Mouse (Mus musculus) kidney, postnatal 0 days (tissue): Measurements from ENCODE around the gene Mvk. TPM values are rescaled to one million over a fixed set of nuclear protein-coding genes. Genes with fewer than 3 reads are reported as not detected.

Experiments
- ATAC-seq: fragments of 200-750 bp; cut with Nextera tagmentation; replicated peaks from 2 replicates; pipeline ENCODE4 v1.8.0; 2017; ENCODE audit warnings: low read depth, moderate number of reproducible peaks, moderate TSS enrichment, moderate library complexity; ENCODE audit not compliant: low FRiP score
- DNase-seq: peaks from one replicate; pipeline ENCODE4 v3.0.0-alpha.2; 2016; ENCODE audit warnings: low spot score
- H3K27ac ChIP-seq: fragments of 300-500 bp; sonication (generic); 2 replicates; pipeline ENCODE4 v1.5.1; 2014; ENCODE audit warnings: mild to moderate bottlenecking
- H3K27me3 ChIP-seq: fragments of 300-500 bp; sonication (generic); 2 replicates; pipeline ENCODE4 v1.6.1; 2014; ENCODE audit warnings: low read length, mixed read lengths; ENCODE audit not compliant: insufficient read depth
- H3K36me3 ChIP-seq: fragments of 300-500 bp; sonication (generic); 2 replicates; pipeline ENCODE4 v1.6.1; 2014; ENCODE audit warnings: low read length, mixed read lengths; ENCODE audit not compliant: insufficient read depth
- H3K4me1 ChIP-seq: fragments of 300-500 bp; sonication (generic); replicated peaks from 2 replicates; pipeline ENCODE4 v1.6.1; 2014; ENCODE audit warnings: antibody characterized with exemption, low read length, mixed read lengths; ENCODE audit not compliant: insufficient read depth
- H3K4me2 ChIP-seq: fragments of 300-500 bp; sonication (generic); 2 replicates; pipeline ENCODE4 v1.6.1; 2014; ENCODE audit warnings: mild to moderate bottlenecking, low read length, moderate library complexity, mixed read lengths
- H3K4me3 ChIP-seq: fragments of 300-500 bp; sonication (generic); replicated peaks from 2 replicates; pipeline ENCODE4 v1.5.1; 2014; ENCODE audit warnings: low read depth, low read length
- H3K9ac ChIP-seq: fragments of 300-500 bp; sonication (generic); 2 replicates; pipeline ENCODE4 v1.6.1; 2014; ENCODE audit warnings: low read depth, low read length
- H3K9me3 ChIP-seq: fragments of 300-500 bp; sonication (generic); replicated peaks from 2 replicates; pipeline ENCODE4 v1.6.1; 2016; ENCODE audit warnings: low read length, inconsistent platforms, mixed read lengths
- CTCF ChIP-seq: IDR thresholded peaks from 2 replicates; pipeline ENCODE4 v1.5.1; 2016; ENCODE audit warnings: antibody characterized with exemption, low read depth, mild to moderate bottlenecking, moderate library complexity
- WGBS: fragments of 180-500 bp; shearing (Covaris S2); extraction: QIAGEN DNeasy Blood & Tissue Kit; methylation state at CpG from one replicate; pipeline ENCODE4 v1.1.7; 2014; 5-methylcytosine and 5-hydroxymethylcytosine counted together
- polyA plus RNA-seq: library from polyadenylated mRNA; unstranded; fragments of >200 nt; fragmentation: Nextera tagmentation; extraction: Ambion mirVana; gene quantifications from 2 replicates; pipeline ENCODE4 v1.2.1, GENCODE M21; 2015

The Mvk gene
- polyA plus RNA-seq, 1 experiment from 2014 or later: 31.7 TPM

DNA sequence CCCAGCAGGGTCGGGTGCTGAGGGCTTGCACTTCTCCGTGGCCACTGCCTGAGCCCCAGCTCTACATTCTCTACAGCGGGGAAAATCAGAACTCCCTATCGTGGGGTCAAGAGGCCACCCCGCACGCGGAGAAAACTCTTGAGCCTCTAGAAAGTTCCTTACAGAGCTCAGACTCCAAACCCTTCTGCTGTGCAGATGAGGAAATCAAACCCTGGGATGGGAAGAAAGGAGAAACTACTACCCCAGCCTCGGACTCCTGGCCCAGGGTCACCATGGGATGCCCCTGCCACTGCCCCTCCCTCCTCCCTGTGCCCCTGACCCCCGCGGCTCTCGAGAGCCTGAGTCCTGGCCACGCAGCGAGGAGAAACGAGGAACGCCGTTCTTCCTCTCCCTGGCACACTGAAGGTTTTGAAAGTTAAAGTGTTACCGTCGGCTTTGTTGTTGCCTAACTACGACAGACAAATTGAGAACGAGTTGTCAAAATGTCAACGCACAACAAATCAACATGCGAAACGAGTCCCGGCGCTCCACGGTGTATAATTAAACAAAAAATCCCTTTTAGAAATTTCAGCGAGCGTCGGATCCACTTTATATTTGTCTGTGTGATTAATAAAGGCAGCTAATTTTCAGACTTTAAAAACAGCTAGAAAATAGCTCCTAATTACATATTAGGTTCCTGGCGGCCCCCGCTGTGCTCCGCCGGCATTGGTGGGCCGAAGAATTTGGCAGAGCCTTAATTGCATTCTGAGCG is 30.8 kb downstream of the Mvk start:
- no peak overlapping the region for H3K9ac ChIP-seq

DNA sequence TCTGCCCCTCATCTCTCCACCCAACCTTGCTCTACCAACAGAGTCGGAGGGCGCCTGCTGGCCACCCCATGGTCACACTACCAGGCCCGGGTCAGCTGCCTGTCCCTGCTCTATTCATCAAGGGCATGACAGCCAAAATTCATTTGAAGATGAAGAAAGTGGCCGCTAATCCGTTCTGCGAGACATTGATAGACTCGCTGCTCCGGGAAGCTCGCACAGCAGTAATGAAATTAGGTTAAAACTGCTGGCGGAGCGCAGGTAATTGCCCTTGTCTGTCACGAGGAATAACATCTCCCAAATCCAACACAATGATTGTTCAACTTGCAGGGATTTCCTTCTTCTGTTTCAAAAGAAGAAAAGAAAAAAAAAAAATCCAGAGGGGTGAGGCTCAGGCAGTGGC is 34.2 kb downstream of the Mvk start:
- ATAC-seq (no peak), DNase-seq (no peak)
- H3K4me3 ChIP-seq: no peak overlapping the region
- H3K27ac ChIP-seq: no peak overlapping the region
- WGBS: 82% methylated on average over 12 of the region's 12 CpGs
- TF ChIP-seq CTCF: no peak
- no peak overlapping the region for H3K4me2 ChIP-seq
- no peaks in the 10 kb centered on the region for H3K4me1 ChIP-seq
- H3K9ac ChIP-seq: no peak overlapping the region
- no peaks in the 10 kb centered on the region for H3K36me3 ChIP-seq
- no peaks in the 10 kb centered on the region for H3K9me3 ChIP-seq
- H3K27me3 ChIP-seq: 0 out of 2 replicates have a peak, but pooled peaks cover 4% of the 10 kb centered on the region

More for the DNA sequence above, 30.8 kb downstream of the Mvk start:
- no peaks in the 10 kb centered on the region for H3K36me3 ChIP-seq
- 30% methylated on average over 35 of the region's 35 CpGs for WGBS
- DNase-seq (no peak), ATAC-seq (no peak)
- no peaks in the 10 kb centered on the region for H3K4me1 ChIP-seq
- H3K27ac ChIP-seq: no peak overlapping the region
- no peak for TF ChIP-seq CTCF
- H3K4me3 ChIP-seq: no peak overlapping the region
- no peaks in the 10 kb centered on the region for H3K9me3 ChIP-seq
- H3K27me3 ChIP-seq: no peaks in the 10 kb centered on the region
- H3K4me2 ChIP-seq: 0 out of 2 replicates have a peak overlapping the region, but pooled peaks have one; percentile 8

DNA sequence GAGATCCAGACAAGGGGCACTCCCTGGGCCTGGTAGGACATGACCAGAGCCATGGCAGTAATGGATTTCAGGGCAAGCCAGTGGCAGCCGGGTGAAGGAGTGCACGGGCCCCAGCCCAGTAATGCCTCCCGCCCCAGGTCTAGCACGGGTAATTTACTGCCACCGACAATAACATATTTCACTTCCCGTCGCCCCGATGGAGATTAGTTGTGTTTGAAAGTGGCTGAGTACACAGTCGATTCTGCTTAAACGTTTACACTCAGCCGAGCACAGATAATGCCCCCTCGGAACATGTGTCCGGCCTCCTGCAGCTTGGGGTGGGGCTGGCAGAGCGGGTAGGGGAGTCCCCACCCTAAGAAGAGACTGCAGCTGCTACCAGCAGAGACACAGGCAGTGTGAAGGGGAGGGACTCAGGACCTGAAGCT is 38.5 kb downstream of the Mvk start:
- H3K4me1 ChIP-seq: no peaks in the 10 kb centered on the region
- 0 out of 2 replicates have a peak, but pooled peaks cover 4% of the 10 kb centered on the region for H3K27me3 ChIP-seq
- no peak overlapping the region for H3K9ac ChIP-seq
- H3K4me2 ChIP-seq: peak overlapping the region; percentile 30; the same call in 1 of the 2 replicates
- no peak for ATAC-seq
- H3K36me3 ChIP-seq: no peaks in the 10 kb centered on the region
- H3K9me3 ChIP-seq: no peaks in the 10 kb centered on the region
- no peak overlapping the region for H3K4me3 ChIP-seq
- peak; percentile 47 for DNase-seq
- no peak for TF ChIP-seq CTCF
- WGBS: 5% methylated on average over 14 of the region's 14 CpGs
- no peak overlapping the region for H3K27ac ChIP-seq

DNA sequence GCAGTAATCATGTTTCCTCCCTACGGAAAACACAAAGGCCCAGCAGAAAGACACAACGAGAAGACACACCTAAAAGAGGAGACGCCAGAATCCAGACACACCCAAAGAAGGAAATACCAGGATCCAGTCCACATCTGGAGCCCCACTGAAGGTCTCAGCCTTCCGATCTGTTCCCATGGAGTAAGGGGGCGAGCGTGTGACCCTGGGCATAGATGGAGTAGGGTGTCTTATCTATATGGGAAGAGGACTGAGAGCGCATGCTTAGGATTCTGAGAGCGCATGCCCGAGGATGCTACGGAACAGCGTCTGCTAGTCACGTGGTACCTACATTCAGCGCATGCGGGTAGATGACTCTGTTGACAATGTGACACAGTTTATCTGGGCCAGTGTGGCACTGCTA is 41.6 kb downstream of the Mvk start:
- 90% methylated on average over 14 of the region's 14 CpGs for WGBS
- H3K4me2 ChIP-seq: no peak overlapping the region
- no peak overlapping the region for H3K27ac ChIP-seq
- DNase-seq (no peak), ATAC-seq (no peak)
- no peaks in the 10 kb centered on the region for H3K4me1 ChIP-seq
- H3K4me3 ChIP-seq: no peak overlapping the region
- no peaks in the 10 kb centered on the region for H3K9me3 ChIP-seq
- no peaks in the 10 kb centered on the region for H3K36me3 ChIP-seq
- H3K9ac ChIP-seq: no peak overlapping the region
- H3K27me3 ChIP-seq: 0 out of 2 replicates have a peak, but pooled peaks cover under 1% of the 10 kb centered on the region
- no peak for TF ChIP-seq CTCF

DNA sequence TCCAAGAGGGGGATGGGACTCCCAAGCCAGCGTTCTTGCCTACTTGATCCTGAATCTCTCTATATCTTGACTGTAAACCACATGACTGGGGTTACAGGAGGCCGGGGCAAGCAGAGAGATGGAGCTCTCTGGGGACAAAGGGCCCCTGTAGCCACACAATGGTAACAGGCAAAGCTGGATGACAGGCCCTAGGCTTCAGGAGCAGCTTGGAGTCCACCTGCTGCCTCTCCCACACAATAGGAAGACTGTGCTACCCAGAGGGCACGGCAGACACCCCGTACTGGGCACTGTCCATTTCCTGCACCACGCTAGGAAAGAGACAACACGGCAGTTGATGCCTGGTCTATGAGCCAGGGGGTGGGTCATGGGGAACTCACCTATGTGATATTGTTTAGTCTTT is 45.5 kb downstream of the Mvk start:
- WGBS: 83% methylated on average over 6 of the region's 6 CpGs
- Histone ChIP-seq H3K4me3 (no peak overlapping the region), H3K4me2 (no peak overlapping the region), H3K9ac (no peak overlapping the region), H3K27ac (no peak overlapping the region), H3K36me3 (no peaks in the 10 kb centered on the region), H3K27me3 (no peaks in the 10 kb centered on the region), H3K4me1 (no peaks in the 10 kb centered on the region), H3K9me3 (no peaks in the 10 kb centered on the region)
- no peak for TF ChIP-seq CTCF
- ATAC-seq (no peak), DNase-seq (no peak)

DNA sequence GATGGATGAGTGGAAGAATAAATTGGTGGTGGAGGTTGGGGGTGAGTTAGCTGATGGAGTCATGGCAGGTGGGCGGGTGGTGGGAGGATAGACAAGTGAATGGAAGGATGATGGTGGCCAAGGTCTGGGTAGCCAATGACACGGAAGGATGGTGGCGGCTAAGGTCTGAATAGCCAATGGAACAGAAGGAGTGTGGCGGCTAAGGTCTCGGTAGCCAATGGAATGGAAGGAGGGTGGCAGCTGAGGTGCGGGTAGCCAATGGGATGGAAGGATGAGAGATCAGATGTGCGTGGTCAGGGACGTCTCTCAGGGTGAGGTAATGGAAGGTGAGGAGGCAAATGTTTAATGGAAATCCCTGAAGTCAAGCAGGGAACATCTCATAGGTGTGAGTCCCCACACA is 46.2 kb downstream of the Mvk start:
- Histone ChIP-seq H3K4me1 (no peaks in the 10 kb centered on the region), H3K27ac (no peak overlapping the region), H3K9me3 (no peaks in the 10 kb centered on the region), H3K4me2 (no peak overlapping the region), H3K36me3 (no peaks in the 10 kb centered on the region), H3K9ac (no peak overlapping the region), H3K4me3 (no peak overlapping the region), H3K27me3 (no peaks in the 10 kb centered on the region)
- DNase-seq: no peak
- no peak for TF ChIP-seq CTCF
- WGBS: 94% methylated on average over 8 of the region's 8 CpGs
- ATAC-seq: no peak

DNA sequence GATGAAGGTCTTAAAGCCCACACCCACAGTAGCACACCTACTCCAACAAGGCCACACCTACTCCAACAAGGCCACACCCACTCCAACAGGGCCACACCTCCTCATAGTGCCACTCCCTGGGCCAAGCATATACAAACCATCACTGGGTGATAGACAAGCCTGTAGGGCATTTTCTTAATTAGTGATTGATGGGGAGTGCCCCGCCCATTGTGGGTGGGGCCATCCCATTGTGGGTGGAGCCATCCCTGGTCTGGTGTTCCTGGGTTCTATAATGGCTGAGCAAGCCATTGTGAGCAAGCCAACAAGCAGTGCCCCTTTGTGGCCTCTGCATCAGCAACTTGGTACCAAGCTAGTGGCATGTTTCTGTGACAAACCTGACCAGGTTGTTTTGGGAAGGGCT is 50.7 kb downstream of the Mvk start:
- DNase-seq: no peak

More for the DNA sequence above, 50.7 kb downstream of the Mvk start:
- no peak overlapping the region for H3K27ac ChIP-seq
- no peak overlapping the region for H3K4me2 ChIP-seq
- H3K4me3 ChIP-seq: no peak overlapping the region
- no peaks in the 10 kb centered on the region for H3K36me3 ChIP-seq
- ATAC-seq: no peak
- 39% methylated on average over 1 of the region's 1 CpGs for WGBS
- no peak for TF ChIP-seq CTCF
- no peaks in the 10 kb centered on the region for H3K27me3 ChIP-seq
- no peaks in the 10 kb centered on the region for H3K4me1 ChIP-seq
- no peaks in the 10 kb centered on the region for H3K9me3 ChIP-seq
- no peak overlapping the region for H3K9ac ChIP-seq
